Mouse (Mus musculus) cortical plate, adult 2 months (tissue): ENCODE measurements around the gene Syk. TPM values are rescaled to one million over a fixed set of nuclear protein-coding genes. Genes with fewer than 3 reads are reported as not detected.
A peak's percentile ranks its signal among the peaks of the same experiment; 100 is the strongest.

Experiments
- H3K27ac ChIP-seq: fragments of 200-500 bp; 2 replicates; pipeline ENCODE4 v1.5.1; 2012; ENCODE audit warnings: low read length, control low read depth, inconsistent platforms; ENCODE audit not compliant: insufficient read depth
- H3K4me1 ChIP-seq: fragments of 200-500 bp; 2 replicates; pipeline ENCODE4 v1.6.1; 2011; ENCODE audit warnings: low read length; ENCODE audit not compliant: control insufficient read depth, insufficient read depth
- H3K4me3 ChIP-seq: fragments of 200-500 bp; 2 replicates; pipeline ENCODE4 v1.5.1; 2011; ENCODE audit warnings: mild to moderate bottlenecking, low read length, control low read depth; ENCODE audit not compliant: insufficient read depth
- CTCF ChIP-seq: fragments of 200-500 bp; IDR thresholded peaks from 2 replicates; pipeline ENCODE4 v1.5.1; 2011; ENCODE audit warnings: mild to moderate bottlenecking, control low read depth, low read length; ENCODE audit not compliant: insufficient read depth; ENCODE audit errors: extremely low read depth
- POLR2A ChIP-seq: fragments of 200-500 bp; IDR thresholded peaks from 2 replicates; pipeline ENCODE4 v1.6.1; 2011; ENCODE audit warnings: mild to moderate bottlenecking, low read length, control low read depth; ENCODE audit not compliant: insufficient read depth; ENCODE audit errors: extremely low read depth
- polyA plus RNA-seq: library from polyadenylated mRNA; depleted of rRNA; stranded (reverse); fragments of >200 nt; gene quantifications from 2 replicates; pipeline ENCODE4 v1.2.3, GENCODE M21; 2012; rRNA removed

The Syk gene
- polyA plus RNA-seq, result 3.2 and 3.3 TPM in 2 replicates

- peak within 1 kb of the TSS; percentile 46 for H3K4me3 ChIP-seq
- H3K27ac ChIP-seq, result no peak within 1 kb of the TSS; the same call in 1 of the 2 replicates
- TF ChIP-seq POLR2A (no peak), CTCF (no peak)
- H3K4me1 ChIP-seq, result no peaks in the 10 kb centered on the region
These were observed at the start of gene Syk for GRCm38 (mm10) chr13:52582878-52583661. Gene Syk (plus strand): TSS chr13:52583173.

DNA sequence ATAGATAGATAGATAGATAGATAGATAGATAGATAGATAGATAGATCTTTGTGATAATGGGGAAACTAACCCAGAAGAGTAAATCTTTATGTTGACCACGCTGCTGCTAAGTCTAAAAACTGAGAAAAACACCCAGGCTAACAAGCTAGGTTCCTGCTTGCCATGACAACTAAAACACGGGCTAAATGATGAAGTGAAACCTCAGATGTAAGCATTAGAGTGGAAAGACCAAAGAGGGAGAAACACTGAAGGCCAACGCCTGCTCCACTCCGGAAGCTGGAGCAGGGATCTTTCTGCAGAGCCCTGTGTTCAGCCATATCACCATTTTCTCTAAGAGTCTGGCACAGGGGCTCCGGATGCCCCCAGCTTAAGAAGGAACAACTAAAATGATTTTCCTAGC lies 49.3 kb upstream of the Syk start:
- Histone ChIP-seq H3K4me3 (no peak overlapping the region), H3K4me1 (no peaks in the 10 kb centered on the region), H3K27ac (no peak overlapping the region)
- TF ChIP-seq POLR2A (no peak), CTCF (no peak)

DNA sequence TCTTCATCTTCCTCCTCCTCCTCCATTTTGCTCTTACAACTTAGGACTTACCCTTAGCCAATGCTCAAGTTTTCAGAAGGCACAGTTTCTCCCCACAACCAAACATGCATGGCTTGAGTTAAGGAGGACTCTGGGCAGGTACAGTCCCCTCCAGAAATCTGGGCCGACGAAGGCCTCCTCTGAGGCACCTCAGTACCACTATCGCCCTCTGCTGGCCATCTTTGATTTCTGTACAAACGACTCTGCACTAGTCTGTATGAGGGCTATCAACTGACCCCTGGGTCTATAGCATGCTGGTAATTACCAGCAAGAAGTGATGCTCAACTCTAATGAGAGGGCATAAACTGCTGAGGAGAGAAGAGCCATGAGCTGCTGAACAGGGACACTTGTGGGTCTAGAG lies 47.4 kb upstream of the Syk start:
- Histone ChIP-seq H3K4me3 (no peak overlapping the region), H3K27ac (no peak overlapping the region), H3K4me1 (no peaks in the 10 kb centered on the region)
- TF ChIP-seq POLR2A (no peak), CTCF (peak; percentile 67)

DNA sequence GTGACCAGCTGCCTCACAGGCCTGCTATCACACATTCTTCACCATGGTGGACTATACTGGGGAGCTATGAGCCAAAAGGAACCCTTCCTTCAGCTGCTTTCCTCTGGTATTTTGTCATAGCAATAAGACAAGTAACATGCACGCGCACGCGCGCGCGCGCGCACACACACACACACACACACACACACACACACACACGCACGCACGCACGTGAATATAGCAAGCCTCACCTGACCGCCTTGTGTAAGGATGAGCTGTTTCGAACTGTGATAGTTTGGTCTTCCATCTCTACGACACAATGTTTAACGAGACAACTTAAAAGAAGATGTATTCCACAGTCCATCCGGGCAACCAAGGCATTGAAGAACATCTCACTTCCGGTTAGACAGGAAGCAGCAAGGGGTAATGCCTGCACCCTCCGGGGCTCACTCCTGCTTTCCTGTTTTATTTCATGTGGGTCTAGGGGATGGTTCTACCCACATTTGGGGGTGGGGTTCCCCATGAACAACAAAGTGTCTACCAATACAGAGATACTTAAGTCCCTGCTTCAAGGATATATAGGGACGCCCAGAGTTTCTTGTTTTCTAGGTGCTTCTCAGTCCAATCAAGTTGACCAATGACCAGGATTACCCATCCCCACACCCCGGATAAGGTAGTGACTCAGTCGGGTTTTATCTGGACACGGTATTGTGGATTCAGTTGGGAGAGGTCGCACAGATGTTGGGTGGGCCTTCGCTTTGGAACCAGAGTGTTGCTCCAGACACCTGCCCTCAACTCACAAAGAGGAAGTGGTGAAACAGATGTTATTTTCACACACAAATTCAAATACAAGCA lies 45.0 kb upstream of the Syk start:
- Histone ChIP-seq H3K27ac (no peak overlapping the region), H3K4me3 (no peak overlapping the region), H3K4me1 (no peaks in the 10 kb centered on the region)
- TF ChIP-seq CTCF (no peak), POLR2A (no peak)

DNA sequence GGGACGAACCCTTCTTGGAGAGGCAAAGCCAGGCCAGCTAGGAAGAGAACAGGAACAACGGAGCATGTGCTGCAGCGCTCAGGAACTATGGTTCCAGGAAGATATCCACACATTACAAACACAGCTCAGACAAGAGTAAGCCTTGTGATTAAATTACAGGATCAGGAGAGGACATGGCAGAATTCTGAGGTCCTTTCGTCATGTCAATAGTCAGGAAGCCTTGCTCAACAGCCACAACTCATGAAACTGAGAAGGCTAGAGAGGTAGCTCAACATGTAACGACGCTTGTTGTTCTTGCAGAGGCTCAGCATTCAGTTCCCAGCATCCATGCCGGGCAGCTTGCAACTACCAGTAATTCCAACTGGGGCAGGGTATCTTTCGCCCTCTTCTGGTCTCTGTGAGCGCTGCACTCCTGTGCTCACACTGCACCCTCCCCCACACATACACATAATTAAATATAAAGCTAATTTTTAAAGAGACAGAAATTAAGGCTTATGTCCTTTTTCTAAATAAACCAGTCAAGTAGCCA lies 44.3 kb upstream of the Syk start:
- no peak overlapping the region for H3K27ac ChIP-seq
- H3K4me1 ChIP-seq, result no peaks in the 10 kb centered on the region
- no peak for TF ChIP-seq POLR2A
- TF ChIP-seq CTCF, result no peak
- no peak overlapping the region for H3K4me3 ChIP-seq

GRCm38 (mm10) chr13:52539461-52539860 lies 43.5 kb upstream of the Syk start:
- TF ChIP-seq POLR2A, result no peak
- TF ChIP-seq CTCF, result no peak
- Histone ChIP-seq H3K4me3 (no peak overlapping the region), H3K27ac (no peak overlapping the region), H3K4me1 (no peaks in the 10 kb centered on the region)

DNA sequence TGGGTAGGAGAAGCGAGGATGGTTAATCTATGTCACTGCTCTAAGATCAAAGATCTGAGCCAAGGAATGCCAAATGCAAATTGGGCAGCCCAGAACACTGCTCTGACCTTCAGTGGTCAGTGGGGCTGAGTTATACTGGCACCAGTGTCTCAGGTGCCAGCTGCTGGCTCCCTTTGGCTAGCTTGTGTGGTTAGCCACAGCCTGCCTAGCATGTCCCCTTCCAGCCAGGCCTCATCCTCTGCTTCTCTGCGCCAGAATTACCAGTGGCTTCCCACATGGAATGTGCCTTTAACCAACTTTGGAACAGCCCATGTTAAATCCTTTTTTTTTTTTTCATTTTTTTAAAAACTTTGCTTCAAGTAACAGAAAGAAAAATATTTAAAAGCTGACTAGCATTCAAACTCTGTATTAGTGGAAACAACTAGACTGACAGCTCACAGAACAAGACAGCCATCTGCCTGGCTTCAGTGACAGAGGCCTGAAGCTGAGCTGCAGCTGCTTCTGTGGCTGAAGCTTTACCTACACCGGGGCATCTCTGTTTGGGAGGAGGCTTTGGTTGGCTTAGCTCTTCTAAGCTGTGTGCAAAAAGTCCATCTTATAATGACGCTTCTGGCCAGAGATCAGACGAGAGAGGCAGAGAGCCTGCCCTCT lies 41.5 kb upstream of the Syk start:
- TF ChIP-seq POLR2A, result no peak
- TF ChIP-seq CTCF, result no peak
- no peak overlapping the region for H3K27ac ChIP-seq
- no peaks in the 10 kb centered on the region for H3K4me1 ChIP-seq
- no peak overlapping the region for H3K4me3 ChIP-seq

- TF ChIP-seq POLR2A, result no peak
- TF ChIP-seq CTCF, result no peak
- Histone ChIP-seq H3K4me1 (no peaks in the 10 kb centered on the region), H3K4me3 (no peak overlapping the region), H3K27ac (no peak overlapping the region)
These were observed 40.9 kb upstream of the Syk start for GRCm38 (mm10) chr13:52542036-52542526.

DNA sequence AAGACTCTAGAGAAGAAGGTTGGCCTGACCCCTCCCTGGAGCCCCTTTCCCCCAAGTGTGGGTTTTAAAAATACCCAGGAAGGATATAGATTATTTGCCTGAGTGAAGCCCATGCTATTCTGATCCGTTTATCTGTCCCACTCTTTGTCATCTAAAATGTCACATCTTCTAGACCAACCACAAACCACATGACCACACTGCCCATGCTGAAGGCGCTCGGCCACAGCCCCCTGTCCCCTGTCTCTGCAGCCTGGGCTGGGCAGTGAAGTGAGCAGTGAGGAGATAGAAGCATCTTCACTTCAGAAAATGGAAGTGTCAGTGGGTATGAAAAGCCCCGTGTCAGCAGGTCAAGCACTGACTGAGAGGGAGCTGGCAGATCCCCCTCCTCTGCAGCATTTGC lies 40.3 kb upstream of the Syk start:
- no peaks in the 10 kb centered on the region for H3K4me1 ChIP-seq
- TF ChIP-seq CTCF, result no peak
- TF ChIP-seq POLR2A, result no peak
- H3K27ac ChIP-seq, result no peak overlapping the region
- H3K4me3 ChIP-seq, result no peak overlapping the region

DNA sequence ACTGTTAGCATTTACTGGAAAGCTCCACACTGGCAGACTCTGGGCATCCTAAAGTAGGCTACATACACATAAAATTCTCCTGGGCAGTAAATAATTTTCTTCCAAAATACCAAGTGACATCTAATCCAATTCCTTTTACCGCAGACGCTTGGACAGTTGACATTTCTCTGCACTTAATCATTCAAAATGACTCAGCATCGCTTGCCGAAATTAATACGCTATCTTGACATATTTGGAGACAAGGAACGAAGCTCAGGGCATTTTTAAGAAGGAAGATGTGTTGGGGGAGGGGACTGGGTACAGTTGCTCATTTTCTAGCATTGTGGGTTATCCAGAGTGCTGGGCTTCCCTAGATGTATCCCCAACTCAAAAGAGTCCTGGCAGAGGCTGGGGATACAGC lies 36.7 kb upstream of the Syk start:
- no peak for TF ChIP-seq POLR2A
- no peak for TF ChIP-seq CTCF

More for the DNA sequence above, 36.7 kb upstream of the Syk start:
- Histone ChIP-seq H3K27ac (no peak overlapping the region), H3K4me1 (no peaks in the 10 kb centered on the region), H3K4me3 (no peak overlapping the region)
